Mouse (Mus musculus) retina, embryonic 14.5 days (tissue): Measurements from ENCODE around the gene Kcnn3.
A peak's percentile ranks its signal among the peaks of the same experiment; 100 is the strongest.

Experiments used
- DNase-seq: peaks from one replicate; pipeline ENCODE4 v3.0.0-alpha.2; 2015; ENCODE audit warnings: low spot score

Gene Kcnn3

DNA sequence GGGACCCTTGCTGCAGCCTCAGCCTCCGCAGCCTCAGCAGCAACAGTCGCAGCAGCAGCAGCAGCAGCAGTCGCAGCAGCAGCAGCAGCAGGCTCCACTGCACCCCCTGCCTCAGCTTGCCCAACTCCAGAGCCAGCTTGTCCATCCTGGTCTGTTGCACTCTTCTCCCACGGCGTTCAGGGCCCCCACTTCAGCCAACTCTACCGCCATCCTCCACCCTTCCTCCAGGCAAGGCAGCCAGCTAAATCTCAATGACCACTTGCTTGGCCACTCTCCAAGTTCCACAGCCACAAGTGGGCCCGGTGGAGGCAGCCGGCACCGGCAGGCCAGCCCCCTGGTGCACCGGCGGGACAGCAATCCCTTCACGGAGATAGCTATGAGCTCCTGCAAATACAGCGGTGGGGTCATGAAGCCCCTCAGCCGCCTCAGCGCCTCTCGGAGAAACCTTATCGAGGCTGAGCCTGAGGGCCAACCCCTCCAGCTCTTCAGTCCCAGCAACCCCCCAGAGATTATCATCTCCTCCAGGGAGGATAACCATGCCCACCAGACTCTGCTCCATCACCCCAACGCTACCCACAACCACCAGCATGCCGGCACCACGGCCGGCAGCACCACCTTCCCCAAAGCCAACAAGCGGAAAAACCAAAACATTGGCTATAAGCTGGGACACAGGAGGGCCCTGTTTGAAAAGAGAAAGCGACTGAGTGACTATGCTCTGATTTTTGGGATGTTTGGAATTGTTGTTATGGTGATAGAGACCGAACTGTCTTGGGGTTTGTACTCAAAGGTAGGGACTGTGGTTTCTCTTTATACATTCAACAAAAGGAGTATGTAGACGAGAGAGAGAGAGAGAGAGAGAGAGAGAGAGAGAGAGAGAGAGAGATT lies 896 bp downstream of the Kcnn3 start:
- peak; percentile 38 for DNase-seq

DNA sequence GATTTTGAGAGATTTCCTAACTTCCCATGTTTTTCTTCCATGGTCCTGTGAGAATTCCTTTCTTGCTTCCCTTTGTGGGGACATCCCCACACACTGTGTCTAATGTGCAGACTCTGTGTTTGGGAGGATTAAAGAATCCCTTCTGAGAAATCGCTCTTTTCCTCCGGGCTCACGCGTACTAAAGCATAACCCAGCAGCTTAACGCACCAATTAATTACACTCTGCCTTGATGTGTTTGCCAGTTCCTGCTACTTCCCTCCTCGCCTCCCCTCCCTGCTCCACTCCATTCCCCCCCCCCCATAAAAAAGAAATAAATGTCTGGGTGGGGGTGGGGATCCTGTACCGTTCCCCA lies 1.5 kb downstream of the Kcnn3 start:
- peak; percentile 16 for DNase-seq

DNA sequence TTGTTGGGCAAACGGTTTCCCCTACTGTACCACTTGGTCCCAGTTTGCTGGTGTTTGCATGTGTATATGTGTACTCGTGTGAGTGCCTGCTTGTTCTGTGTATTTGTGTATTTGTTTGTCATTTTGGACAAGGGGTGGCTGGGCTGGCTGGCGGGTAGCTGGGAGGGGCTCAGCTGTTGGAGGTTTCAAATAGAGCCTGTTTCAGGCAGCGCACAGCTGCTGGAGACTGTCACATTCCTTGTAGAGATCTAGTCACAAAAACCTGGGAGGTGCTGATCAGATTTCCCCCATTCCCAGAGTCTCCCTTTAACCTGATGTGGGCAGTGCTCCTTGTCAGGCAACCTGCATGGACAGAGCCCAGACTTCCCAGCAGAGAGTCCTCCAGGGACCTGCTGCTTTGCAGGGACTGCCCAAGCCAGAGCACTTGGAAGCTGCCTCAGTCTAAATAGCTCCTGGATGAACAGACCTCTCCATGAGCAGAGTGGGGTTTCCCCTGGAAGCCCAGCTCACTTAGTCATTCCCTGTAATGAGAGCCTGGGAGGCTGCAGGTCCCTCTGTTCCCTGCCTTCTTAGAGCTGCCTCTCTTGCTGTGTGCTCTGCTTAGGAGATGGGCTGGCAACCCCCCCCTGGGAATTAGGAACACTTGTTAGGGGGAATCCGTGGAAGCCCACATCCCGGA lies 2.6 kb downstream of the Kcnn3 start:
- DNase-seq = no peak

DNA sequence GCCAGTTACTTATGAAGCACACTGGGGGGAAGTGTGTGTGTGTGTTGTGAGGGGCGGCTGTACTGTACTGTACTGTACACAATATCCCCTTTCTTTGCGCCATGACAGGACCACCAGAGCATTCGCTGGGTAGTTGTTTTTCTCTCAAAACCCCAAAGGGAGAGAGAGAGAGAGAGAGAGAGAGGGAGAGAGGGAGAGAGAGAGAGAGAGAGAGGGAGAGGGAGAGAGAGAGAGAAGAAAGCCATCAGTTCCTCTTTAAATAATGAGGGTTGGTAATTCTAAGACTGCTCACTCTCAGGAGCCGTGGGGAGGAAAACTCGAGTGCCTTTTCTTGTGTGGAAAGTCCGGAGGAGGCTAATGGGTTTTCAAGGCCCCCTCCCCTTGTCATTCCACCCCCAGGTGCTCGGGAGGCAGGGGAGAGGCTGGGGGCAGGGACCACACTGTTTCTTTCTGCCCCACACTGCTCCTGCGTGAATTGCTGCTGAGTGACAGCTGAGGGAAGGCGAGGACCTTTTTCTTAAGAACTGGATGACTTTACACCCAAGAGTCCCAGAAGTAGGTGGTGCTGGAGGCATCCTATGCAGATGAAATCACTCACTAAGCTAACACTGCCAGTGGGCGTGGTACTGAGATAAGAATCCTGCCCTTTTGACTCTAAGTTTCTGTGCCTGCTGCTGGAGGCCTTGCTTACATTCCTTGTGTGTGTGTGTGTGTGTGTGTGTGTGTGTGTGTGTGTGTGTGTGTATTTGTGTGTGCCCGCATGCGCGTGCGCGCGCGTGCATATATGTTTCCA lies 6.5 kb downstream of the Kcnn3 start:
- DNase-seq = no peak

DNA sequence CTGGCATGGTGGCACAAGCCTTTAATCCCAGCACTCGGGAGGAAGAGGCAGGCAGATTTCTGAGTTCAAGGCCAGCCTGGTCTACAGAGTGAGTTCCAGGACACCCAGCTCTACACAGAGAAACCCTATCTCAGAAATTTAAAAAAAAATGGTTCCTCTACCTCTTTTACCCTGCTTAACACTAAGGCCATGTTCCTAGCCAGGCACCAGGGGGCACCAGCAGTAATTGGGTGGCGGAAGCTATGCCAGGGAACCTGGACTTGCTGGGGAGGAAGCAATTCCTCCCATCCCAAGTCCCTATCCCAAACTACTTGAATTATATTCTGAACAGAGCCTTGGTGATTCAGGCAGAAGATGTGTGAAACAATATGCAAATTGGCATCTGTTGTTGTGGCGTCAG lies 9.8 kb downstream of the Kcnn3 start:
- DNase-seq = no peak

DNA sequence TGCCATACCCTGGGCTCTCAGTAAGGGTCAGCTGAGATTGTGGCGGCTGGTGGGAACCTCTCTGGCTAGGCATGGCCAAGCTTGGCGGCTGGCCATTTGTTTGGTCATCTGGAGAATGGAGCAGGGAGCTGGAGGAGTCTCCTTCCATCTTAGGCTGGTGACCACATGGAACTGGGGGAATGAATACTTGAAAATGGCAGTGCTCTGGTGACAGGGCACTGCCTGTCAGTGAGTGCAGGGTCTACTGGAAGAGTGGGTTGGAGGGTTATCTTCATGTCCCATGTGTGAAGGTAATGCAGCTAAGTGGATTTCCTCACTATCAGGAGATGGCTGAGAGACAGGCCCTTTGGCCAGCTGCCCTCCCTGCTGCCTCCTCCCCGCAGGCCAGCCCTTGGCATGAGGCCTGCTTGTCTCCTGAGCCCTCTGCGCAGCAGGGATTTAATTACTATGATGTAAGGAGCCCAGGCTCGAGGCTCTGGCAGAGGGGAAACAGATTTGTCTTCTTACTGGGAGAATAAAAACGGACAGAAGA lies 14.7 kb downstream of the Kcnn3 start:
- DNase-seq = no peak

DNA sequence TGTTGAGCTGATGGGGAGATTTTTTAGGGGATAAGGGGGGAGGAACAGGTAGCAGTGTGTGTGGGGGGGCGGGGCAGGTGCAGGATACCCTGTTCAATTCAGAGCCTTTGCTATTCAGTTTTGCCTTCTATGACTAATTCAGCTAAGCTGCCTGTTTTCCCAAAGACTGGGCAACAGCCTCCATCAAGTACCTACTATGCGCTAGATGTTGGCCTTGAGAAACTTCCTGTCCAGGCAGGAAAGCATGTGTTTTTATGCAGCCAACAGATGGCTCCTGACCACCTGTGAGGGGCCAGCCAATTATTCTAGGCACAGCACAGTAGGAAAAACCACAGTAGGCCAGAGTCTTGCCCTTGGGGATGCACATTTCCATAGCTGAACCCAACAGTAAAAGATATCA lies 15.2 kb downstream of the Kcnn3 start:
- DNase-seq = no peak

DNA sequence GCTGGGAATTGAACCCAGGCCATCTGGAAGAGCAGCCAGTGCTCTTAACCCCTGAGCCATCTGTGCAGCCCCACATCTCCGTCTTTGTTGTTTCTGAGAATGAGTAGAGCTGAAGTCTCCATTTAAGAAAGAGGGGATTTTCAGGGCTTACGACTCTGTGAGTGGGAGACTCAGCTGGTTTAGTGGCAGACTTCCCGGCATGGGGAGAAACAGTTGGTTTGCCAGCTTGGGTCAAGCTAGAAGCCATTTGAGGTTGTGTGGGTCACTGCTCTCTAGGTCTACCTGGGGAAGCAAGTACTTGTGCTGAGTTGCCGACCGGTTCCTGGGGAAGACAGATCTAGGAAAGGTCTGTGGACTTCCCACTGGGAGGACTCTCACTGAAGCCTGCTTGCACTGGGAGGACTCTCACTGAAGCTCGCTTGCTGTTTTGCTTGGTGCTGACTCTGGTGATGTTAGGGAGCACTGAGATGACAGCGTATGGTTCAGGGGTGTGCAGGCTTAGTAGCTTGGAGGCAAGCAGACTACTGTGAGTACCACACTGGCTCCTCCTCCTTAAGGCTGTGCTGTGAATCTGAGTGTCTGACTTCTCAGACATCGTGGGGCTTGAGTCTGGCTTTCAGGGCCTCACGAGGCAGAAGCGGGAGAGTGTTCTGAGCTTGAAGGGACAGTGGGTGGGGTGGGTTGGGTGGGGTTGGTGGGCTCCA lies 19.2 kb downstream of the Kcnn3 start:
- DNase-seq = no peak

DNA sequence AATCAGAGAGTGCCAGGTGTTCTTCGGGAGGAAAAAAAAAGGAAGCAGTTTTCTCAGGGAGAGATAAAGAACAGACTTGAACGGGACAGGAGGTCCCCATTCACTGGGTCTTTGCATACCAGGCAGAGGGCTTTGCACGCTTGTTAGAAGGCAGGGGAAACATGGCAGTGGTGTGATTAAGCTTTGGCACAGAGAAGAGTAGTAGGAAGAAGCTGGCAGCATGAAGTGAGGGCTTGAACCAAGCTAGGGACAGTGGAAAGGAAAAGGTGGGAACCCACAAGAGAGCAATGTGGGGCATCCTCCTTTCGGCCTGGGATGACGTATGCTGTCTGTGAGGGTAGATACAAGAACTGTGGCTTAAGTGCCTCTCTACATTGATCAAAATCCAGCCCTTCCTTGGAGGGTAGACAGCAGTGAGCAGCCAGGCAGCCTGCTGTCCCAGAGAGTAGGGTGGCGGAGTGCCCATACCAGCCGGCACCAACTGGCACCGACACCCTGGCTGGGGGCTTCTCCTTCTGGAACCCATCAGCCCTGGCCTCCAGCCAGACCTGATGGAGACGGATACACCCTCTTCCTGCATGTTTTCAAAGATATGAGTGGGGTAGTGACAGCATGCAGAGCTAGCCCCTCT lies 19.9 kb downstream of the Kcnn3 start:
- DNase-seq = no peak

DNA sequence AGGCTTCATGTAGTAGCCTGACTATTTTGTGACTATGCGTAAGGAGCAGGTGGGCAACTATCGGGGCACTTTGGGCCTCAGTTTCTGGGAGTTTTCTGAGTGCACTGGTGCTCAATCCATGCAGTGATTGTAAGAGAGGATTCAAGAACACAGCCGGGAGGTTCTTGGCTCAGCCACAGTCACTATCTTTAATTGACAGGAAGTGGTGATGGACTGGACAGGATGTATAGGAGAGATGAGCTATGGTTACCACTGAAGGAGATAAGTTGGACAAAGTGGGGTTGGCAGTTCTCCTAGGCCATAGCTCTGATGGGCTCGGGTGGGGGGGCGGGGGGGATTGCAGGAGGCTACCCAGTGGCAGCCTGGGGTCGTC lies 20.4 kb downstream of the Kcnn3 start:
- DNase-seq = no peak

DNA sequence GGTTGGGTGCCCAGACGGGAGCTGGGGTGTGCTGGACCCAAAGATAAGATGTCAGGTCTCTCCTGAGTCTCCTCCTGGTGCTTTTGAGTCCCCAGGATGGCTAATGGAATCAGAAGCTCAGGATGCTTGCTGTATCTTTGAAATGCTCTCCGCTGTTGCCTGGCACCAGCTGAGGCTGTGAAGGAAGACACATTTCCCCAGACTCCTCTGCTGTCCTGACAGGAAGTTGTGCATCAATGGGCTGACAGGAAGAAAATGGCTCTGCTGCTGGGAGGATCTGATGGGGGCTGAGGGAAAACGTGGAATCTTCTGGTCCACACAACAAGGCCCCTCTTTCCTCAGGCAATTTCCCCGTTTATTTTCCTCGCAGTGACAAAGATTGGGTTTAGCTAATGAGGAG lies 27.0 kb downstream of the Kcnn3 start:
- no peak for DNase-seq

DNA sequence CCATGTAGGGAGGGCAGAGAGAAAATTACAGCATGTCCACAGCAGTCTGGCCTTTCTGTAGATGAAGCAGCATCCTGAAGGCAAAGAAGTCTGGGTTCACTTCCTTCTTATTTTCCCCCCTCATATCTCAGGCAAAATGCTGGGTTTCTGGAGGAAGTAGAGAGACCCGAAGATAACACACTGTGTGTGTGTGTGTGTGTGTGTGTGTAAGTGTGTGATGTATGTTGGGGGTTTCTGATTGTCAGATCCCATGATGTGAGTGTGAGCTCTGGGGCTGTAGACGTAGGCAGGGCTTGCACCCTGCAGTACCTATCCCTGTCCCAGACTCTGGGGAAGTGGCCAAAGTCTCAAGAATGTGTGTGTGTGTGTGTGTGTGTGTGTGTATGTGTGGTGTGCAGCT lies 28.8 kb downstream of the Kcnn3 start:
- DNase-seq = no peak

DNA sequence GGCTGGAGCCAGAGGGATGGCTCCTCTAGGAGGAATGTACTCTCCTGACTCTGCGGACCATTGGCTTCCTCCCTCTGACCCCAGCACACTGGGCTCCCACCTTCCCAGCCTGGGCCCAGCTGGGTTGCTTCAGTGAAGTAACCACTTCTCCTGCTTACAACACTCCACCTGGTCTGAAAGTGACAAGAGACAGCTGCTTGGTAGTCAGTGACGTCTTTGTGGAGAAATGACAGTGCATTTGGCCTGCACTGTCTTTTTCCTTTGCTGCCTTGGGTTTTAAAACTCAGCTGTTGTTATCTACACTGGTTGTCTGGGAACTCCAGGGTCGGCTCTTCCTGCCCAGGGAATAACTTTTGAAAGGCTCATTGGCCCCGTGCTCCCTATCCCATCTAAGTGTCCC lies 29.5 kb downstream of the Kcnn3 start:
- DNase-seq = no peak

DNA sequence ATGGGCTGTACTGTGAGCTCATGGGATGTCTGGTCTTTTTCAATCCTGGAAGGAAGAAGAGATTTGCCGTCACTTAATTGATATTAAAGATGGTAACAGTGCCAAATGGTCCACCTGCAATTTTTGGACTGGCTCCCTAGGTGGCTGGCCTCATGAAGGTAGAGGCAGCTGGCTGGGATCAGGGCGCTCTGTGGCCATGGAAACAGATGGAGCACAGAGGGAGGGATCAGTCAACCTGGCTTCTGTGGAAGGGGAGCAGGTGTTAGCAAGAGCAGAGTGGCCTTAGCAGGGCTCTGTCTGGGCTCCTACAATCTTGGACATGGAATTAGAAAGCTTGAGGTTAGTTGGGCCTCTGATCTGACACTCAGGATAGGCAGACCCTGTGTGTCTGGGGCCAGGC lies 31.9 kb downstream of the Kcnn3 start:
- no peak for DNase-seq

DNA sequence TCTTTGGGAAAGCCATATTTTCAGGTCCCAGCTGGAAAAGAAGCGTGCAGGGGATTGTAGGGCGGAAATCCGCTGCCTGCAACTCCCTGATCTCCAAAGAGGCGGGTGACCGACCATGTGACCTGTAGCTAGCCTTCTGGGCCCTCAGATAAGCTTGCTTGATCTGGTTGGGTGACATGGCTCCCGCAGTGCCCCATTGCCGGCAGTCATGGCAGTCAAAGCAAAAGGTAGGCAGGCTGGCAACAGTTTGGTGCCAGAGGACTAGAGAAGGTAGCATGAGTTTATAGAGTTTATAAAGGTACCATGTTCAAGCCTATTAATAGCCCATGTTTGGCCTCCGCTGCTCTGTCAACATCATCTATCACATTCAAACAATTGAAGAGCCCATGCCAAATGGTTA lies 33.5 kb downstream of the Kcnn3 start:
- DNase-seq = no peak

DNA sequence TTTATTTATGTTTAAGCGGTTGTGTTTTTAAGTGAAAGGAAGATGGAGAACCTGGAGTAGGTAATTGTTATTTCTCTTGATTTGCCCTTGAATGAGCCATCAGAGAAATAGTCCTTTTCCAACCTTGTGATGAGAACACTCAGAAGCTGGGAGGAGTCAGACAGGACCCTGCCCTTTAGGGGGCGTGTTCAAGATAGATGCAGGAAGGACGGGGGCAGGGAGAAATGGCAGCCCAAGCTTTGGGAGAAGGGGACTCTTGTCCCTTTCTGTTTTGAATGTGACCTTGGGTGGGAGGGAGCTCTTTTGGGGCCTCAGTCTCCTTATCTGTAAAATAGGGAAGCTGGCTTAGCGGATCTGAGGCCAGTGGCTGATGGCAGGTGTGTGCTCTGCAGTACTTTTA lies 34.0 kb downstream of the Kcnn3 start:
- DNase-seq = no peak

DNA sequence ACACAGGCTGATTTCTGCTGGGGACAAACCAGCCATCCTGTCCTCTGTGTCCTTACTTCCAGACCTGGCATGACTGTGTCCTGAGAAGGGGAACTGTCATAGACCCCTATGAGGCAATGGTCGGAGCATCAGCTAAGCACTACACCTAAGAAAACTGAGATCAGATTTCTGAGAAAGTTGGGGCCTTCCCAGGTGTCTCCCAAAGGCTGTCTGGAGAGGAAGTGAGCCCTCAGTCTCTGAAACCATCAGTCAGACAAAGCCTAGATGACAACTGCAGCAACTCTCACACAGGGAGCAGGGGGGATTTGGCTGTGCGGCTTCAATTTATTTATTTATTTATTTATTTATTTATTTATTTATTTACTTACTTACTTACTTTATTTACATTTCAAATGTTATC lies 34.6 kb downstream of the Kcnn3 start:
- DNase-seq = no peak

DNA sequence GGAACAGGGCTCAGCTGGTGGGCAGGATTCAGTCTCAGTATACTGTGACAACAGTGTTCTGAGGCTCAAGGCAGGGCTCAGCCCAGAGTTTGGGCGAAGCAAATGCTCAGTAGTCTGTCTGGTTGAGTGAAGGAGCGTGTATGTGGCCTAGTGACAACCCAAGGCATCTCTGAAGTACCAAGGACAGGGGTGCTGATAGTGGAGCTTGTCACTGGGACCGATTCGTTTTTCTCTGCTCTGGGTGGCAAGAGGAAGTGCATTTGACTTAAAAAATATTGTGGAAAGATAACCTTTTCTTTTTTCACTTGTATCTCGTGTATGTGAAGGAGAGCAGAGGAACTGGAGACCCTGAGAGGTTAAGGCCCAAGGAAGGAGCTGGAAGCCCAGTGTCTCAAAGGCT lies 37.8 kb downstream of the Kcnn3 start:
- no peak for DNase-seq

DNA sequence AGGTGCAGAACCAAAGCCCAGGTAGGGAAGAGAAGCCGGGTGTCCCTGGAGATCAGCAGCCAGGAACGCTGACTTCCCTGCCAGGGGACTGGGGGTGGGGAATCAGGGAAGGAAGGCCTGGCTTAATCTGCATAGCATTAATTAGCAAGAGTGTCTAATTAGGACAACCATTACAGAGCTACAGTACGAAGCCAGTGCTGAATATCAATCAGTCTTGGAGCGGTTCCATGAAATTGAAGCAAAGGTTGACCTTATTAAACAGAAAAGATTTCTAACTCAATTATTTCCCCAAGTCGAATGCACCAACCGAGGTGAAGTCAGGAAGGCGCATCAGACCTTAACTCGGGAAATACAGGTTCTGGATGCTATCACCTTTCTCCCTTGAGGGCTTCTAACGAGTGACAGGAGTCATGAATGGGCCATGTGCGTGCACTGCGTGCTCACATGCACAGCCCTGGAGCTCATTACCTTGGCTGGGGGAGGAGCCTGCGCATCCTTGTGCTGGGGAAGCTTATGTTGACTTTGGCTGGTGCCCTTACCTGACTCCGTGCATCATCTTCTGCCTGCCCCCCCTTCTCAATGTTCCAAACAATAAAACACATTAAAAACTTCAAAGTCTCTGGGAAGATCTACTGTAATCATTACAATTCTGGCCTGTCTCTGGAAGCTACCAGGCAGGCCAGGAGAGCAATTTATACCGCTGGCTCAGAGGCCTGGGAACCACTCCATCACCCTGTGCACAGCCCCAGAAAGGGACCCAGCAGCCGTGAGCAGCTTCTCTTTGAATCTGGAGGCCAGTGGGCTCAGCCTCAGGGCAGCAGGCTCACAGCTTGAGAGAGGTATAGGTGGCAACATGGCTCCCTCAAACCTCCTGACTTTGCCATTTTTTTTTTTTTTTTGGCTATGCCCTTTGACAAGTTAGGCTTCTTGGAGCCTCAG lies 39.3 kb downstream of the Kcnn3 start:
- DNase-seq = no peak

DNA sequence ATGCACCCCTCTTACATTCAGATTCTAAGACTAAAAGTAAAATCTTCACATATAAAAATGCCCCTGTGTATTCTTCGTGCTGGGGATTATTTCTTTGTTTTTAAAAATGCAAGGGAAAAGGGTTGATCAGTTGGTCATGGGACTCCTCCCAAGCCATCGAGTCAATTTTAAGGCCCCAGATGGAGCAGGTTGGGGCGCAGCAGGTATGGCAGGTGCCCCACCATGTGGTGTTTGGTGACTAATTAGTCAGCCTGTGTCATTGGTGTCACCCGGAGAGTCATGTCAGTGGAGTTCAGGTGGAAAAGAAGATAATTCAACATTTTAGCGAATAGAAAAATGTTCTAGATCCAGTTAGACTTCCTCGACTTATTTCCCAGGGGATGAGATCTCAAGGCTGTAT lies 41.4 kb downstream of the Kcnn3 start:
- DNase-seq = no peak

DNA sequence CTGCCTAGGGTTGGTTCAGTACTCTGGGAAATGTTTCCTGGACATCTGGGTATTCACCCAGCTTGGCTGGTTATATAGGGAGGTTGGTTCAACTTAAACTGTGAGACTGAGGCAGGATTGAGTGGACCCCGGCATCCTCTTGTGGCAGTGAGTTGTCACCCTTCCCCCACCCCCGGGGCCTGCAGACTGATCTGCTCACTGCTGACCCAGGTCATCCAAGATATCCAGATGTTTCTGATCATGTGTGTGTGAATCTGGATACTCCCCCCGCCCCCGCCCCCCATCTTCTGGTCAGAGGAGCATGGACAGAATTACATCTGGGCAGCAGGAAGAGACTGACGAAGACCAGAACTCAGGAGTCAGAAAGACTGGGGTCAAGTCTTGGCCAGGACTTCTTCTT lies 45.4 kb downstream of the Kcnn3 start:
- no peak for DNase-seq
